Mouse (Mus musculus) heart, embryonic 11.5 days (tissue): ENCODE measurements around the gene Olfr938. TPM values are rescaled to one million over a fixed set of nuclear protein-coding genes. Genes with fewer than 3 reads are reported as not detected.

Experiments
- ATAC-seq: fragments of 200-750 bp; cut with Nextera tagmentation; replicated peaks from 2 replicates; pipeline ENCODE4 v1.8.0; 2017; ENCODE audit warnings: moderate library complexity; ENCODE audit not compliant: insufficient number of reproducible peaks, low FRiP score, low TSS enrichment
- H3K27ac ChIP-seq: fragments of 300-500 bp; sonication (generic); 2 replicates; pipeline ENCODE4 v1.5.1; 2014; ENCODE audit warnings: mild to moderate bottlenecking, low read depth, low read length
- H3K27me3 ChIP-seq: fragments of 300-500 bp; sonication (generic); 2 replicates; pipeline ENCODE4 v1.6.1; 2014; ENCODE audit warnings: mild to moderate bottlenecking, low read length, mixed read lengths; ENCODE audit not compliant: control insufficient read depth, insufficient read depth
- H3K36me3 ChIP-seq: fragments of 300-500 bp; sonication (generic); 2 replicates; pipeline ENCODE4 v1.6.1; 2014; ENCODE audit warnings: mild to moderate bottlenecking, low read length, moderate library complexity, mixed read lengths; ENCODE audit not compliant: control insufficient read depth, insufficient read depth
- H3K4me1 ChIP-seq: fragments of 300-500 bp; sonication (generic); 2 replicates; pipeline ENCODE4 v1.6.1; 2014; ENCODE audit warnings: low read length; ENCODE audit not compliant: control insufficient read depth, insufficient read depth
- H3K4me2 ChIP-seq: fragments of 300-500 bp; sonication (generic); 2 replicates; pipeline ENCODE4 v1.6.1; 2014; ENCODE audit warnings: mild to moderate bottlenecking, moderate library complexity
- H3K4me3 ChIP-seq: fragments of 300-500 bp; sonication (generic); 2 replicates; pipeline ENCODE4 v1.5.1; 2014; ENCODE audit warnings: low read depth, low read length
- H3K9ac ChIP-seq: fragments of 300-500 bp; sonication (generic); 2 replicates; pipeline ENCODE4 v1.6.1; 2014; ENCODE audit warnings: mild to moderate bottlenecking, low read depth, low read length, moderate library complexity
- H3K9me3 ChIP-seq: fragments of 300-500 bp; sonication (generic); replicated peaks from 2 replicates; pipeline ENCODE4 v1.6.1; 2016; ENCODE audit warnings: low read length; ENCODE audit not compliant: control insufficient read depth
- WGBS: fragments of 180-500 bp; shearing (Covaris S2); extraction: QIAGEN DNeasy Blood & Tissue Kit; methylation state at CpG from one replicate; pipeline ENCODE4 v1.1.7; 2014; ENCODE audit not compliant: insufficient replicate concordance; 5-methylcytosine and 5-hydroxymethylcytosine counted together
- microRNA-seq: library from miRNA; unstranded; fragments of <30 nt; microRNA quantifications from one replicate; pipeline ENCODE4, GENCODE M21; 2016; ENCODE audit warnings: borderline number of aligned reads
- polyA plus RNA-seq: library from polyadenylated mRNA; unstranded; fragments of >200 nt; fragmentation: Nextera tagmentation; extraction: Ambion mirVana; gene quantifications from 2 replicates; pipeline ENCODE4 v1.2.1, GENCODE M21; 2014

Gene Olfr938
- polyA plus RNA-seq = not detected in 2 replicates

DNA sequence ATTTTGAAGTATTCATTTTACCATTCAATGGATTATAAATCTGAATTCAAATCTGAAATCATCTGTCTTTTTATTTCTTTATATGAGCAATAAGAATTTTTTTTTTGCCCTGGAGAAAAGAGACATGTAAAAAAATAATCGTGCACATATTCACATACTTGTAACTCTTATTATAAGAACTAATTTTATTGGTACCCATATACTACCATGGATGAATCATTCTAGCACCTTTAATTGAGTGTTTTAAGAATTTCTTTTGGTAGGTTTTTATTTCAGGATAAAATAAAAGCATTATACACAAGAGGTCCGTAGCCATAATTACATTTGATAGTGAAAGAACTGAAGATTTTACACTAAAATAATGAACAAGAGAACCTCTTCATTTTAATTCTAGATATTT lies at the start of gene Olfr938:
Gene Olfr938, minus strand, starts transcription at position 101 of the 400 bp plus-strand sequence.
- no peaks in the 10 kb centered on the region for H3K36me3 ChIP-seq
- no peak within 1 kb of the TSS for H3K9ac ChIP-seq
- WGBS = 76% methylated on average over 2 of the region's 2 CpGs
- H3K27ac ChIP-seq = no peak within 1 kb of the TSS
- no peaks in the 10 kb centered on the region for H3K27me3 ChIP-seq
- no peak for ATAC-seq
- H3K9me3 ChIP-seq = peaks cover 3% of the 10 kb centered on the region; the same call in 1 of the 2 replicates
- H3K4me2 ChIP-seq = no peak within 1 kb of the TSS
- no peak within 1 kb of the TSS for H3K4me3 ChIP-seq
- H3K4me1 ChIP-seq = no peaks in the 10 kb centered on the region

DNA sequence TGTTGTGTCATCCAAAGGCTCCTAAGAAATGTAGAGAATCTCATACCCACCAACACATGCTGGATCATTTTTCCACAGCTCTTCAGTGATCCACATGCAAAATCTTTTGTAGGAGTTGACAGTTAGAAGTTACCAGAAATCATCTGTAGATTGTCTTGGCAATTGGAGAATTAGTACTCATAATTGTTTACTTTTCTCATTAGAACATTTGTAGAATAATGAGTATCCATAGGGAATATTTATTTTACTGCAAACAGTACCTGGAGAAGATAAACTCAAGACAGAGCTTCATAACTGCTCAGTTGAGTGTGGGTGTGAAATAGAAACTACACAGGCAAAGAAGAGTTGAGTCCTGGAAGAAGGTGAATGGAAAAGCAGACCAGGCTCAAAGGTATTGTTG lies 49.1 kb upstream of the Olfr938 start, which contains the start of gene Olfr27:
Gene Olfr27, plus strand, starts transcription at position 301 of the 400 bp plus-strand sequence.
- Histone ChIP-seq H3K27ac (no peak within 1 kb of the TSS), H3K4me3 (no peak within 1 kb of the TSS), H3K4me1 (no peaks in the 10 kb centered on the region), H3K27me3 (no peaks in the 10 kb centered on the region), H3K36me3 (no peaks in the 10 kb centered on the region), H3K9ac (no peak within 1 kb of the TSS), H3K4me2 (no peak within 1 kb of the TSS), H3K9me3 (no peaks in the 10 kb centered on the region; the same call in 1 of the 2 replicates)
- no peak for ATAC-seq

GRCm38 (mm10) chr9:39127326-39127725 lies 48.6 kb upstream of the Olfr938 start:
- Histone ChIP-seq H3K27ac (no peak overlapping the region), H3K4me1 (no peaks in the 10 kb centered on the region), H3K9me3 (no peaks in the 10 kb centered on the region; the same call in 1 of the 2 replicates), H3K4me3 (no peak overlapping the region), H3K27me3 (no peaks in the 10 kb centered on the region), H3K9ac (no peak overlapping the region), H3K36me3 (no peaks in the 10 kb centered on the region), H3K4me2 (no peak overlapping the region)
- no peak for ATAC-seq
- WGBS = 81% methylated on average over 1 of the region's 1 CpGs

- no peaks in the 10 kb centered on the region for H3K9me3 ChIP-seq
- no peak within 1 kb of the TSS for H3K27ac ChIP-seq
- H3K4me3 ChIP-seq = no peak within 1 kb of the TSS
- no peak within 1 kb of the TSS for H3K9ac ChIP-seq
- ATAC-seq = no peak
- H3K27me3 ChIP-seq = no peaks in the 10 kb centered on the region
- H3K4me1 ChIP-seq = no peaks in the 10 kb centered on the region
- 79% methylated on average over 1 of the region's 1 CpGs for WGBS
- H3K36me3 ChIP-seq = no peaks in the 10 kb centered on the region
- H3K4me2 ChIP-seq = no peak within 1 kb of the TSS
Observed at GRCm38 (mm10) chr9:39064851-39065250, 13.8 kb downstream of the Olfr938 start, which contains the start of gene Olfr937. Olfr937 (minus strand) TSS chr9:39064951.

Small RNA genes lying within 50 kb of the gene (microRNA-seq; reads per million reads assigned to microRNA genes)
- gene Gm25032 (not detected), gene Gm25529 (not detected)

Other genes with a start within 250 kb of the Olfr938 start
- gene Olfr924, start 234.4 kb downstream of the Olfr938 start, polyA plus RNA-seq = not detected in 2 replicates
- not detected in 2 replicates for gene Olfr26, start 223.8 kb downstream of the Olfr938 start, polyA plus RNA-seq
- gene Olfr926, start 201.8 kb downstream of the Olfr938 start, polyA plus RNA-seq = not detected in 2 replicates
- not detected in 2 replicates for gene Olfr930, start 149.1 kb downstream of the Olfr938 start, polyA plus RNA-seq
- not detected in 2 replicates for gene Olfr933, start 106.6 kb downstream of the Olfr938 start, polyA plus RNA-seq
- gene Olfr934, start 90.6 kb downstream of the Olfr938 start, polyA plus RNA-seq = not detected in 2 replicates
- not detected in 2 replicates for gene Olfr935, start 79.2 kb downstream of the Olfr938 start, polyA plus RNA-seq
- not detected in 2 replicates for gene Olfr146, start 55.5 kb downstream of the Olfr938 start, polyA plus RNA-seq
- not detected in 2 replicates for gene Olfr937, start 13.9 kb downstream of the Olfr938 start, polyA plus RNA-seq
- not detected in 2 replicates for gene Olfr27, start 49.2 kb upstream of the Olfr938 start, polyA plus RNA-seq
- not detected in 2 replicates for gene Olfr943, start 87.4 kb upstream of the Olfr938 start, polyA plus RNA-seq
- not detected in 2 replicates for gene Olfr944, start 123.0 kb upstream of the Olfr938 start, polyA plus RNA-seq
- gene Olfr1537, start 171.1 kb upstream of the Olfr938 start, polyA plus RNA-seq = not detected in 2 replicates
- not detected in 2 replicates for gene Olfr945, start 197.9 kb upstream of the Olfr938 start, polyA plus RNA-seq
- not detected in 2 replicates for gene Olfr948, start 247.2 kb upstream of the Olfr938 start, polyA plus RNA-seq